Mouse (Mus musculus) heart, postnatal 0 days (tissue): ENCODE measurements at regions not wholly inside any gene's neighbourhood (a gene's known extent, or its start where the extent isn't known, plus 50 kb on each side); places are given as distances from the start of the nearest gene placed in this dataset.

Experiments
- CTCF ChIP-seq: IDR thresholded peaks from 2 replicates; pipeline ENCODE4 v1.5.1; 2016; ENCODE audit warnings: antibody characterized with exemption, control low read depth, low read depth
- EP300 ChIP-seq: IDR thresholded peaks from 2 replicates; pipeline ENCODE4 v1.6.1; 2016; ENCODE audit warnings: antibody characterized with exemption, low read depth

DNA sequence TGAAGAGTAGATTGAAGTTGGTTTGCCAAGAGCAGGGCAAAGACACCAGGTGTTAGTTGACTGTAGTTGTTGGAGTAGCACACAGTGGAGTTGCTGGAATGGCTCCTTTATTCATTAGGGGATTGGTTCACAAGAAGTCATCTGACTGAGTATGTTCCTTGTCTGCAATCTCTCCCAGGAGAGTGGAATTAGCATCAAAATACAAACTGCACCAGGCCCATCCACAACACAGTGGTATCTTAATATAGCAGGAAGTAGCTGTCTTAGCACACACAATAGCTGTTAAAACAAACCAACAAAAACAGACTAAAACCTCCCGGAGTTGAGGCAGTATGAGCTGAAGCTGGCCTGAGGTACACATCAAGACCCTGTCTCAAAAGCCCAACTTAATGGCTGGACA, 723.5 kb upstream of the Kdm8 start:
- TF ChIP-seq CTCF (no peak), EP300 (no peak)
